Mouse (Mus musculus): ENCODE results near the gene Fes. TPM values are rescaled to one million over a fixed set of nuclear protein-coding genes. Genes with fewer than 3 reads are reported as not detected.

Gene Fes
- total and polyA plus RNA-seq, 3 experiments: 2.7 to 6.6 TPM; not detected in 1

- H3K9me3 ChIP-seq (replicated peaks; ENCODE audit: insufficient read depth, low read length): no peaks in the 10 kb centered on the region
- H3K27me3 ChIP-seq (ENCODE audit: control insufficient read depth in 1 of 2, insufficient read depth in 2 of 2, low read length in 2 of 2): no peaks in the 10 kb centered on the region
- peak within 1 kb of the TSS; percentile 93 for H3K9ac ChIP-seq (ENCODE audit: control insufficient read depth, low read depth, low read length, poor library complexity, severe bottlenecking)
- peak; percentile 96 for DNase-seq (ENCODE audit: low read depth, low spot score)
- H3K4me3 ChIP-seq (ENCODE audit: control insufficient read depth in 1 of 2, insufficient read depth in 1 of 2, low read depth in 2 of 2, low read length in 2 of 2): peak within 1 kb of the TSS; percentile 59 to 73
- peak; percentile 10; the same call in 1 of the 2 replicates for TF ChIP-seq SMC3 (IDR thresholded peaks at IDR 0.05; ENCODE audit: low read depth, low read length)
- TF ChIP-seq MAFK (IDR thresholded peaks at IDR 0.05; ENCODE audit: borderline replicate concordance, low read depth, low read length): no peak
- peak; percentile 79 for TF ChIP-seq NRF1 (IDR thresholded peaks at IDR 0.05; ENCODE audit: insufficient read depth, low read depth, low read length, poor library complexity, severe bottlenecking)
- no peak; the same call in 1 of the 2 replicates for TF ChIP-seq MXI1 (IDR thresholded peaks at IDR 0.05; ENCODE audit: low read depth, low read length)
- TF ChIP-seq JUND (IDR thresholded peaks at IDR 0.05; ENCODE audit: low read depth, low read length): no peak
- peak; percentile 53; the same call in 1 of the 2 replicates for TF ChIP-seq ELF1 (IDR thresholded peaks at IDR 0.05; ENCODE audit: low read depth, low read length)
- TF ChIP-seq CTCF (IDR thresholded peaks at IDR 0.05 in 2 of 3, conservative IDR thresholded peaks at IDR 0.05 in 1 of 3; ENCODE audit: control insufficient read depth in 1 of 3, insufficient read depth in 1 of 3, low read depth in 2 of 3, low read length in 3 of 3, poor library complexity in 1 of 3, severe bottlenecking in 1 of 3): peak; percentile 81 to 92 (median 87)
- peak; percentile 52; the same call in 1 of the 2 replicates for TF ChIP-seq POLR2AphosphoS2 (IDR thresholded peaks at IDR 0.05; ENCODE audit: low read length)
- TF ChIP-seq POLR2A (IDR thresholded peaks at IDR 0.05; ENCODE audit: control insufficient read depth in 1 of 2, insufficient read depth in 1 of 2, low read depth in 1 of 2, low read length in 2 of 2, poor library complexity in 1 of 2): peak; percentile 89 to 91
- TF ChIP-seq SIN3A (IDR thresholded peaks at IDR 0.05; ENCODE audit: low read length): peak; percentile 67
- TF ChIP-seq TBP (IDR thresholded peaks at IDR 0.05; ENCODE audit: low read depth, low read length): peak; percentile 72; the same call in 1 of the 2 replicates
- no peak for TF ChIP-seq E2F4 (IDR thresholded peaks at IDR 0.05; ENCODE audit: borderline replicate concordance, low read depth, low read length)
- TF ChIP-seq BHLHE40 (IDR thresholded peaks at IDR 0.05; ENCODE audit: borderline replicate concordance, low read depth, low read length): 0 out of 2 replicates have a peak, but pooled peaks have one; percentile 23
- TF ChIP-seq MEF2A (IDR thresholded peaks at IDR 0.05; ENCODE audit: extremely low read depth, insufficient replicate concordance, low read depth, low read length, poor library complexity, severe bottlenecking): no peak
- peak; percentile 52; the same call in 1 of the 2 replicates for TF ChIP-seq CHD2 (IDR thresholded peaks at IDR 0.05; ENCODE audit: low read length)
- peak; percentile 71; the same call in 1 of the 2 replicates for TF ChIP-seq MYC (IDR thresholded peaks at IDR 0.05; ENCODE audit: low read depth, low read length)
- 0 out of 2 replicates have a peak, but pooled peaks have one; percentile 18 for TF ChIP-seq MAZ (IDR thresholded peaks at IDR 0.05; ENCODE audit: low read depth, low read length)
- no peak for TF ChIP-seq USF2 (IDR thresholded peaks at IDR 0.05; ENCODE audit: borderline replicate concordance in 1 of 2, insufficient read depth in 1 of 2, low read depth in 1 of 2, low read length in 2 of 2)
- TF ChIP-seq NELFE (IDR thresholded peaks at IDR 0.05; ENCODE audit: low read depth, low read length): peak; percentile 82
- peak; percentile 54; the same call in 1 of the 2 replicates for TF ChIP-seq MAX (IDR thresholded peaks at IDR 0.05; ENCODE audit: low read length)
- no peak for TF ChIP-seq UBTF (IDR thresholded peaks at IDR 0.05; ENCODE audit: borderline replicate concordance, insufficient read depth, low read depth, low read length)
- peak; percentile 48; the same call in 1 of the 2 replicates for TF ChIP-seq ETS1 (IDR thresholded peaks at IDR 0.05; ENCODE audit: low read depth, low read length)
- no peak for TF ChIP-seq GATA1 (IDR thresholded peaks at IDR 0.05; ENCODE audit: low read depth, low read length)
- TF ChIP-seq POLR2AphosphoS5 (IDR thresholded peaks at IDR 0.05; ENCODE audit: borderline replicate concordance, low read depth, low read length): no peak
- no peak; the same call in 1 of the 2 replicates for TF ChIP-seq RAD21 (IDR thresholded peaks at IDR 0.05; ENCODE audit: low read depth, low read length)
- peak; percentile 79 for TF ChIP-seq HCFC1 (IDR thresholded peaks at IDR 0.05; ENCODE audit: low read depth, low read length)
- TF ChIP-seq ZNF384 (IDR thresholded peaks at IDR 0.05; ENCODE audit: low read depth, low read length): no peak
- TF ChIP-seq TCF12 (IDR thresholded peaks at IDR 0.05; ENCODE audit: low read depth, low read length): peak; percentile 64
- TF ChIP-seq ZMIZ1 (IDR thresholded peaks at IDR 0.05; ENCODE audit: low read depth, low read length): peak; percentile 59; the same call in 1 of the 2 replicates
- H3K79me2 ChIP-seq (ENCODE audit: control insufficient read depth, insufficient read depth, low read length, poor library complexity): peaks cover 11% of the 10 kb centered on the region
- peaks cover 0 to 12% of the 10 kb centered on the region in 2 experiments; a peak in 2 of 4 replicates for H3K36me3 ChIP-seq (ENCODE audit: control insufficient read depth in 1 of 2, insufficient read depth in 2 of 2, low read length in 2 of 2)
- H3K27ac ChIP-seq (ENCODE audit: control insufficient read depth, low read depth, low read length): peak within 1 kb of the TSS; percentile 58
- H3K4me1 ChIP-seq (ENCODE audit: control insufficient read depth in 1 of 2, insufficient read depth in 2 of 2, low read length in 2 of 2): peaks cover 0 to 34% of the 10 kb centered on the region in 2 experiments; a peak in 3 of 4 replicates
Observed at GRCm38 (mm10) chr7:80342858-80343257, 44.9 kb downstream of the Fes start, which contains the start of gene Hddc3. Gene Hddc3, plus strand, starts transcription at chr7:80343104.

Measured in MEL (cell line).